Mouse (Mus musculus) thymus, postnatal 4 days (tissue): ENCODE results near the gene Ano10.

Source experiments
- DNase-seq: peaks from one replicate; pipeline ENCODE4 v3.0.0; 2021

Ano10 gene

GRCm38 (mm10) chr9:122152063-122152462 lies 142.2 kb downstream of the Ano10 start:
- no peak for DNase-seq

- no peak for DNase-seq
Measured at GRCm38 (mm10) chr9:122149997-122150826, 144.0 kb downstream of the Ano10 start.

- DNase-seq = no peak
Measured at GRCm38 (mm10) chr9:122148356-122148755, 145.9 kb downstream of the Ano10 start.

- DNase-seq = no peak
Measured at GRCm38 (mm10) chr9:122146124-122146870, 147.9 kb downstream of the Ano10 start.

GRCm38 (mm10) chr9:122145677-122146076 lies 148.5 kb downstream of the Ano10 start:
- no peak for DNase-seq

- no peak for DNase-seq
Measured at GRCm38 (mm10) chr9:122144776-122145175, 149.4 kb downstream of the Ano10 start.

- DNase-seq = no peak
Measured at GRCm38 (mm10) chr9:122143219-122143618, 151.0 kb downstream of the Ano10 start.

- no peak for DNase-seq
Measured at GRCm38 (mm10) chr9:122139236-122139635, 155.0 kb downstream of the Ano10 start.

GRCm38 (mm10) chr9:122138371-122139029 lies 155.7 kb downstream of the Ano10 start:
- DNase-seq = no peak

GRCm38 (mm10) chr9:122137960-122138359 lies 156.3 kb downstream of the Ano10 start:
- DNase-seq = no peak

- no peak for DNase-seq
Measured at GRCm38 (mm10) chr9:122135885-122136170, 158.4 kb downstream of the Ano10 start.

GRCm38 (mm10) chr9:122135095-122135884 lies 158.9 kb downstream of the Ano10 start:
- no peak for DNase-seq

- DNase-seq = no peak
Measured at GRCm38 (mm10) chr9:122132145-122132544, 162.1 kb downstream of the Ano10 start.

- DNase-seq = no peak
Measured at GRCm38 (mm10) chr9:122130666-122131065, 163.6 kb downstream of the Ano10 start.

- DNase-seq = peak; percentile 47
Measured at GRCm38 (mm10) chr9:122128686-122129085, 165.5 kb downstream of the Ano10 start.

GRCm38 (mm10) chr9:122127271-122127785 lies 166.9 kb downstream of the Ano10 start:
- DNase-seq = no peak

GRCm38 (mm10) chr9:122126790-122127189 lies 167.4 kb downstream of the Ano10 start:
- DNase-seq = no peak
